Mouse (Mus musculus) E14TG2a.4 (cell line): ENCODE measurements around the gene Ppdpf.

Experiments used
- H3K27me3 ChIP-seq: 2 replicates; pipeline ENCODE4 v1.6.1; 2014; ENCODE audit warnings: low read length, control low read depth; ENCODE audit not compliant: insufficient read depth
- H3K36me3 ChIP-seq: 2 replicates; pipeline ENCODE4 v1.6.1; 2014; ENCODE audit warnings: low read length, control low read depth; ENCODE audit not compliant: insufficient read depth
- H3K4me1 ChIP-seq: replicated peaks from 2 replicates; pipeline ENCODE4 v1.6.1; 2014; ENCODE audit warnings: low read depth, low read length, control low read depth
- H3K4me3 ChIP-seq: replicated peaks from 2 replicates; pipeline ENCODE4 v1.5.1; 2014; ENCODE audit warnings: mild to moderate bottlenecking, low read length
- H3K9me3 ChIP-seq: 2 replicates; pipeline ENCODE4 v1.6.1; 2014; ENCODE audit warnings: low read length, control low read depth
- CTCF ChIP-seq: conservative IDR thresholded peaks from 2 replicates; pipeline ENCODE4 v1.5.1; 2014; ENCODE audit warnings: low read length
- NANOG ChIP-seq: IDR thresholded peaks from 2 replicates; pipeline ENCODE4 v1.6.1; 2014; ENCODE audit warnings: borderline replicate concordance, low read length, mixed read lengths
- POU5F1 ChIP-seq: IDR thresholded peaks from 2 replicates; pipeline ENCODE4 v1.6.1; 2014; ENCODE audit warnings: low read length, borderline replicate concordance

The Ppdpf gene

GRCm38 (mm10) chr2:181233443-181233842, 46.4 kb downstream of the Ppdpf start:
- TF ChIP-seq CTCF (no peak), NANOG (no peak), POU5F1 (no peak)
- H3K9me3 ChIP-seq = 0 out of 2 replicates have a peak, but pooled peaks cover 4% of the 10 kb centered on the region
- H3K4me3 ChIP-seq = peak overlapping the region; percentile 68
- H3K4me1 ChIP-seq = peaks cover 58% of the 10 kb centered on the region
- H3K27me3 ChIP-seq = peaks cover 29% of the 10 kb centered on the region
- no peaks in the 10 kb centered on the region for H3K36me3 ChIP-seq

DNA sequence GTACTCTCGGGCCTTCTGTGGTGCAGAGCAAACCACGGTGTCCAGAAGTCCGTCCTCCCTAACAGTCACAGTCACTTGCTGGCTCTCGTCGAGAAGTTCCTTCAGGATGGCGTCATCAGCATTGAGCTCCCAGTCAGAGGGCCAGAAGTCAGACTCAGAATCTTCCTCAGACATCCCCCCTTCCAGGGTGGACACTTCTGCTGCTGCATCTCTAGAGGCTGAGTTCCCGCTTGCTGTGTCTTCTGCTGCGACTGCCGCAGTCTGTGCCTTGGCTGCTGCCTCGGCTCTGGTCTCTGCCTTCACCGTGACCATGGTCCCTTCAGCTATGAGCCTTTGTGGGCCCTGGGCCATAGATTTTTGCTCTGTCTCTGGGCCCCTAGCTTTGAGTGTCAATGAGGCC, 47.6 kb downstream of the Ppdpf start:
- TF ChIP-seq POU5F1 (no peak), CTCF (no peak), NANOG (no peak)
- Histone ChIP-seq H3K36me3 (no peaks in the 10 kb centered on the region), H3K4me3 (no peak overlapping the region; the same call in 1 of the 2 replicates), H3K27me3 (peaks cover 33% of the 10 kb centered on the region), H3K4me1 (peaks cover 59% of the 10 kb centered on the region), H3K9me3 (0 out of 2 replicates have a peak, but pooled peaks cover 4% of the 10 kb centered on the region)

DNA sequence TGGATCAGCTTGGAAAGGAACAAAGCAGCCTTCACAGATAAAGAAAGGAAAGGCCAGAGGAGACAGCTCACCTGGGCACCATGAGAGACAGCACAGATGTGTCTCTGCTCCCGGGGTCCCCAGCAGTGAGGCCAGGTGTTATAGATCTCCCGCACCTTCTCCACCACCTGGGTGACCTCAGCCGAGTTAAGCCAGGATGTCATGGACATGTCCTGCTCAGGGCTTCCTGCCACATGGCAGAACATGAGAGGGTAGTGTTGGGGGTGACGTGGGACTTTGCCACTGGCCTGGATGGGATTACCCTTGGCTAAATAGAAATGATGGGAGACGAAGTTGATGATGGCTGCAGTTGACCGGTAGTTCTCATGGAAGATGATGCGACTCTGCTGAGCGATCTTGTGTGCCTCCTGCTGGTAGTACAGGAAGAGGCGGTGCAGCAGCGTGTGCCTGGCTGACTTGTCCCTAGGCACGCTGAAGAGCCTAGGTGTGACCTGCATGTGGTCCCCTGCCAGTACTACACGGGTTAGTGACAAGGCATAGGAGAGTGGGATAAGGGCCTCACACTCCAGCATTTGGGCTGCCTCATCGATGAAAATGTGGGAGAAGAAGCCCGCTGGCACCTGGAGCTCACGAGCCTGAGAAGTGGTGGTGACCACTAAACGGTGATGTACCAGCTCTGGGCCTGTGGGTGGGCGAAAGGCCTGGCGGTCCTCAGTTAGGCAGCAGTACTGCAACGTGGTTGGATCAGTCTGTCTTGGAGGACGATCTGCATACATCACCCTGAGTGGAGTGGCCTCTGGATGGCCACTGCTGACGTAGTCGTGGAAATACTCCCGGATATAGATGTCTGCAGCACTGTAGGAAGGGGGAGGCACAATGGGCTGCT, 48.9 kb downstream of the Ppdpf start:
- Histone ChIP-seq H3K27me3 (peaks cover 35% of the 10 kb centered on the region), H3K4me1 (peaks cover 66% of the 10 kb centered on the region), H3K4me3 (no peak overlapping the region), H3K9me3 (0 out of 2 replicates have a peak, but pooled peaks cover 4% of the 10 kb centered on the region), H3K36me3 (no peaks in the 10 kb centered on the region)
- TF ChIP-seq CTCF (no peak), POU5F1 (no peak), NANOG (no peak)

GRCm38 (mm10) chr2:181237251-181238014, 50.4 kb downstream of the Ppdpf start:
- H3K27me3 ChIP-seq = peaks cover 26% of the 10 kb centered on the region
- H3K4me1 ChIP-seq = peaks cover 66% of the 10 kb centered on the region
- H3K36me3 ChIP-seq = no peaks in the 10 kb centered on the region
- TF ChIP-seq CTCF (no peak), POU5F1 (no peak), NANOG (no peak)
- H3K9me3 ChIP-seq = 0 out of 2 replicates have a peak, but pooled peaks cover 4% of the 10 kb centered on the region
- no peak overlapping the region for H3K4me3 ChIP-seq

DNA sequence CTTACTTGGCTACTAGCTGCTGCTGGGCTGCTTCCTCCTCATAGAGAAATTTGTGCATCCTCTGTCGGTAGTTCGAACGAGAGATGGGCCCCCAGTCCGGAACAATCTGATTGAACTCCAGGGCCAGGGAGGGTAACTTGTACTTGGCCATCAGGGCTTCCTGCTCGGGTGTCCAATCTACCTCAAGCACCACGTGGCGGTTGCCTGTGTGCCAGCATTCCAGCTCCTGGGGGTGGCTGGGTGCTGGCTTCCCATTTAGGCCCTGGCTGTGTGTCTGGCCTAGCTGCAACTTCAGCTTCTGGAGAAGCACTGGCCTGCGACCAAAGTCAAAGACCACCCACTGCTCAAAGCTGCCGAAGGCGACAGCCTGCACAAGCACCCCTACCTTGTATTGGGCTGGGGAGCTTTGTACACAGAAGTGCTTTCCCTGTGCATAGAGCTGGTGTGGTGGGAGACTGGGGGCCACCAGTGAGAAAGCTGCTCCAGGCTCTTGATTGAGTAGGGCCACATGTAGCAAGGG, 51.1 kb downstream of the Ppdpf start:
- H3K27me3 ChIP-seq = peaks cover 19% of the 10 kb centered on the region

More for the DNA sequence above, 51.1 kb downstream of the Ppdpf start:
- Histone ChIP-seq H3K4me3 (no peak overlapping the region), H3K9me3 (0 out of 2 replicates have a peak, but pooled peaks cover 4% of the 10 kb centered on the region), H3K4me1 (peaks cover 66% of the 10 kb centered on the region), H3K36me3 (no peaks in the 10 kb centered on the region)
- no peak for TF ChIP-seq CTCF
